ENCODE assay signal across 14 mouse cellular contexts in genomic region chr10:44492815-44493525, GRCm38 (mm10). TPM values are rescaled to one million over a fixed set of nuclear protein-coding genes. Genes with fewer than 3 reads are reported as not detected.
DNase-seq lines count a peak whose midpoint lies in the region; ATAC-seq lines count a peak whose summit lies in the region.
"Had no signal": no experiment of that assay in that cellular context is flagged by ENCODE, and none has a peak within 500 bp of the region (broad histone marks: within the 10 kb centered on the region; RNA-seq: fewer than 3 reads in every experiment).

No protein-coding gene starts in this region.

- H3K27me3 ChIP-seq in hindbrain, embryonic 15.5 days = no peaks in the 10 kb centered on the region
- no peaks in the 10 kb centered on the region for H3K27me3 ChIP-seq in hindbrain, embryonic 10.5 days (ENCODE audit: insufficient read depth, poor library complexity, severe bottlenecking)
- H3K27me3 ChIP-seq in forebrain, embryonic 14.5 days (replicated peaks; ENCODE audit: control insufficient read depth, insufficient read depth, low read length) = no peaks in the 10 kb centered on the region; the same call in 1 of the 2 replicates
- H3K27me3 ChIP-seq: neural tube, embryonic 12.5 days had no signal

- H3K4me1 ChIP-seq in hindbrain, embryonic 15.5 days (replicated peaks) = no peaks in the 10 kb centered on the region
- H3K4me1 ChIP-seq in hindbrain, embryonic 10.5 days (replicated peaks) = peaks cover 10% of the 10 kb centered on the region
- H3K4me1 ChIP-seq in forebrain, embryonic 14.5 days (ENCODE audit: control insufficient read depth, insufficient read depth, low read length) = peaks cover 8% of the 10 kb centered on the region; the same call in 1 of the 2 replicates
- H3K4me1 ChIP-seq: neural tube, embryonic 12.5 days had no signal

- 0 out of 2 replicates have a peak, but pooled peaks have one; percentile 45 for ATAC-seq in hindbrain, embryonic 15.5 days (ENCODE audit: low FRiP score, low read depth)
- peak; percentile 81 for ATAC-seq in forebrain, embryonic 14.5 days
- ATAC-seq: CD4-positive, CD25-positive, alpha-beta regulatory T cell, adult 4 months had no signal

- WGBS in hindbrain, embryonic 15.5 days = 65% methylated on average over 8 of the region's 8 CpGs
- 70% methylated on average over 8 of the region's 8 CpGs for WGBS in hindbrain, embryonic 10.5 days
- WGBS in forebrain, embryonic 14.5 days = 45% methylated on average over 8 of the region's 8 CpGs

- H3K27ac ChIP-seq in hindbrain, embryonic 15.5 days (replicated peaks) = no peak overlapping the region
- H3K27ac ChIP-seq in hindbrain, embryonic 10.5 days = no peak overlapping the region
- no peak overlapping the region for H3K27ac ChIP-seq in forebrain, embryonic 14.5 days (ENCODE audit: low read depth, low read length)
- H3K27ac ChIP-seq: limb, embryonic 12.5 days; macrophage; neural tube, embryonic 12.5 days had no signal

- H3K9me3 ChIP-seq in hindbrain, embryonic 15.5 days = no peaks in the 10 kb centered on the region
- no peaks in the 10 kb centered on the region for H3K9me3 ChIP-seq in hindbrain, embryonic 10.5 days
- no peaks in the 10 kb centered on the region for H3K9me3 ChIP-seq in forebrain, embryonic 14.5 days (replicated peaks; ENCODE audit: control insufficient read depth, low read length)
- H3K9me3 ChIP-seq: limb, embryonic 12.5 days; neural tube, embryonic 12.5 days had no signal

- DNase-seq in hindbrain, embryonic 10.5 days (ENCODE audit: low spot score) = no peak
- DNase-seq in ZHBTc4 (ENCODE audit: low read depth, low spot score) = peak; percentile 35
- peak; percentile 79 for DNase-seq in forebrain, embryonic 14.5 days (ENCODE audit: low spot score)
- peak; percentile 47 for DNase-seq in kidney, postnatal 14 days
- no peak for DNase-seq in adrenal gland, postnatal 14 days
- DNase-seq in right cerebral cortex, adult 18-20 months = no peak
- no peak for DNase-seq in adrenal gland, adult (ENCODE audit: inconsistent age in 2 of 2, low spot score in 1 of 2)
- DNase-seq: thymus, postnatal 14 days had no signal

- no peak overlapping the region for H3K4me3 ChIP-seq in hindbrain, embryonic 15.5 days
- H3K4me3 ChIP-seq in hindbrain, embryonic 10.5 days = no peak overlapping the region
- no peak overlapping the region for H3K4me3 ChIP-seq in forebrain, embryonic 14.5 days (ENCODE audit: low read depth, low read length)
- H3K4me3 ChIP-seq: erythroblast, embryonic 14.5 days; limb, embryonic 12.5 days; neural tube, embryonic 12.5 days had no signal

- H3K4me2 ChIP-seq in hindbrain, embryonic 15.5 days = no peak overlapping the region
- H3K4me2 ChIP-seq in forebrain, embryonic 14.5 days (ENCODE audit: low read length) = no peak overlapping the region
- H3K4me2 ChIP-seq: limb, embryonic 12.5 days; neural tube, embryonic 12.5 days had no signal

- H3K36me3 ChIP-seq in hindbrain, embryonic 15.5 days = no peaks in the 10 kb centered on the region
- H3K36me3 ChIP-seq in hindbrain, embryonic 10.5 days = no peaks in the 10 kb centered on the region
- no peaks in the 10 kb centered on the region for H3K36me3 ChIP-seq in forebrain, embryonic 14.5 days (ENCODE audit: control insufficient read depth, insufficient read depth, low read length)
- H3K36me3 ChIP-seq: limb, embryonic 12.5 days; neural tube, embryonic 12.5 days had no signal

- H3K9ac ChIP-seq in hindbrain, embryonic 15.5 days = no peak overlapping the region
- no peak overlapping the region for H3K9ac ChIP-seq in forebrain, embryonic 14.5 days (ENCODE audit: low read length)
- H3K9ac ChIP-seq: limb, embryonic 12.5 days; neural tube, embryonic 12.5 days had no signal

RNA-seq across cellular contexts. Expression of gene Prdm1, which starts 35.3 kb away (rescaled TPM):
- polyA plus RNA-seq in hindbrain, embryonic 15.5 days (2015; fragmentation: Nextera tagmentation; extraction: Ambion mirVana) = 0.62 TPM in 2 replicates
- 1.2 and 1.8 TPM in 2 replicates for polyA plus RNA-seq in hindbrain, embryonic 10.5 days (2016; fragmentation: Nextera tagmentation; extraction: Ambion mirVana)
- polyA plus RNA-seq in forebrain, embryonic 14.5 days (2014; fragmentation: Nextera tagmentation; extraction: Ambion mirVana) = 0.33 and 1.1 TPM in 2 replicates
- 2.8 and 3.2 TPM in 2 replicates for total RNA-seq in adrenal gland, postnatal 14 days (2021)
- polyA plus RNA-seq: erythroblast, embryonic 14.5 days had no signal

Comparison
In these comparisons a context has a peak if more than half of its experiments do, and no peak if none do; other contexts are left out.
1. DNase-seq: peak in ZHBTc4 (single experiment), forebrain, embryonic 14.5 days (single experiment) and kidney, postnatal 14 days (single experiment); none in hindbrain, embryonic 10.5 days (single experiment), adrenal gland, postnatal 14 days (single experiment), right cerebral cortex, adult 18-20 months (single experiment) and adrenal gland, adult (0 of 2).